Mouse (Mus musculus): ENCODE data around the gene Zdhhc4. TPM values are rescaled to one million over a fixed set of nuclear protein-coding genes. Genes with fewer than 3 reads are reported as not detected.

The Zdhhc4 gene
- polyA plus RNA-seq, 1 experiment from 2014 or later, result 81.2 TPM

Other genes with a start within 250 kb of the Zdhhc4 start
- gene Rnf216, start 216.3 kb downstream of the Zdhhc4 start, polyA plus RNA-seq (2014; fragmentation: Nextera tagmentation; extraction: Ambion mirVana), result 25.0 and 36.8 TPM in 2 replicates
- gene Olfr718-ps1, start 181.7 kb downstream of the Zdhhc4 start, polyA plus RNA-seq (2014; fragmentation: Nextera tagmentation; extraction: Ambion mirVana), result 0.04 TPM in 1 of 2 replicates, not detected in the other
- gene Rbak, start 148.5 kb downstream of the Zdhhc4 start, polyA plus RNA-seq (2014; fragmentation: Nextera tagmentation; extraction: Ambion mirVana), result 16.6 and 20.9 TPM in 2 replicates
- gene Spdye4b, start 148.2 kb downstream of the Zdhhc4 start, polyA plus RNA-seq (2014; fragmentation: Nextera tagmentation; extraction: Ambion mirVana), result not detected in 2 replicates
- 0.15 TPM in 1 of 2 replicates, not detected in the other for gene Spdye4a, start 102.4 kb downstream of the Zdhhc4 start, polyA plus RNA-seq (2014; fragmentation: Nextera tagmentation; extraction: Ambion mirVana)
- gene Zfp12, start 94.1 kb downstream of the Zdhhc4 start, polyA plus RNA-seq (2014; fragmentation: Nextera tagmentation; extraction: Ambion mirVana), result 24.0 and 31.0 TPM in 2 replicates
- 5.2 and 7.0 TPM in 2 replicates for gene Zfp316, start 59.2 kb downstream of the Zdhhc4 start, polyA plus RNA-seq (2014; fragmentation: Nextera tagmentation; extraction: Ambion mirVana)
- gene Zfp853, start 35.6 kb downstream of the Zdhhc4 start, polyA plus RNA-seq (2014; fragmentation: Nextera tagmentation; extraction: Ambion mirVana), result 0.17 and 0.29 TPM in 2 replicates
- 20.1 and 29.0 TPM in 2 replicates for gene E130309D02Rik, start 13.9 kb downstream of the Zdhhc4 start, polyA plus RNA-seq (2014; fragmentation: Nextera tagmentation; extraction: Ambion mirVana)
- 0.24 and 0.44 TPM in 2 replicates for gene Grid2ip, start 28.1 kb upstream of the Zdhhc4 start, polyA plus RNA-seq (2014; fragmentation: Nextera tagmentation; extraction: Ambion mirVana)
- gene Kdelr2, start 74.6 kb upstream of the Zdhhc4 start, polyA plus RNA-seq (2014; fragmentation: Nextera tagmentation; extraction: Ambion mirVana), result 114 and 146 TPM in 2 replicates
- 21.3 and 21.7 TPM in 2 replicates for gene Daglb, start 135.3 kb upstream of the Zdhhc4 start, polyA plus RNA-seq (2014; fragmentation: Nextera tagmentation; extraction: Ambion mirVana)
- 454 and 468 TPM in 2 replicates for gene Rac1, start 198.8 kb upstream of the Zdhhc4 start, polyA plus RNA-seq (2014; fragmentation: Nextera tagmentation; extraction: Ambion mirVana)